9 mouse cellular contexts compared by ENCODE assay signal in genomic region chr1:135509145-135510084, GRCm38 (mm10).
DNase-seq lines count a peak whose midpoint lies in the region; ATAC-seq and TF ChIP-seq lines count a peak whose summit lies in the region.
"Had no signal": no experiment of that assay in that cellular context is flagged by ENCODE, and none has a peak within 500 bp of the region (broad histone marks: within the 10 kb centered on the region; RNA-seq: fewer than 3 reads in every experiment).

No protein-coding gene starts in this region.

- DNase-seq in lung, adult 18-20 months: no peak
- DNase-seq in forebrain, embryonic 14.5 days (ENCODE audit: low spot score): no peak
- no peak for DNase-seq in limb, embryonic 14.5 days (ENCODE audit: low spot score)
- DNase-seq in layer of hippocampus, adult 11-12 months (ENCODE audit: low spot score): no peak
- no peak for DNase-seq in urinary bladder, postnatal 4 days (ENCODE audit: low spot score in 2 of 2)
- no peak for DNase-seq in T-cell, adult 2 months (ENCODE audit: low spot score)
- DNase-seq: layer of hippocampus, adult 9-11 months had no signal

- no peaks in the 10 kb centered on the region for H3K9me3 ChIP-seq in lung, embryonic 16.5 days (ENCODE audit: control insufficient read depth, low read length)
- no peaks in the 10 kb centered on the region for H3K9me3 ChIP-seq in forebrain, embryonic 14.5 days (replicated peaks; ENCODE audit: control insufficient read depth, low read length)
- no peaks in the 10 kb centered on the region for H3K9me3 ChIP-seq in limb, embryonic 14.5 days (ENCODE audit: control insufficient read depth, low read length)

- H3K36me3 ChIP-seq in lung, embryonic 16.5 days (ENCODE audit: control insufficient read depth, insufficient read depth, low read length): no peaks in the 10 kb centered on the region
- no peaks in the 10 kb centered on the region for H3K36me3 ChIP-seq in forebrain, embryonic 14.5 days (ENCODE audit: control insufficient read depth, insufficient read depth, low read length)
- H3K36me3 ChIP-seq in limb, embryonic 14.5 days (ENCODE audit: control insufficient read depth, insufficient read depth, low read length): no peaks in the 10 kb centered on the region
- no peaks in the 10 kb centered on the region for H3K36me3 ChIP-seq in small intestine, adult 2 months (ENCODE audit: control insufficient read depth, insufficient read depth, low read length)

- peak overlapping the region; percentile 71 for H3K4me2 ChIP-seq in lung, embryonic 16.5 days (ENCODE audit: low read depth, low read length)
- peak overlapping the region; percentile 94 for H3K4me2 ChIP-seq in forebrain, embryonic 14.5 days (ENCODE audit: low read length)
- peak overlapping the region; percentile 91 for H3K4me2 ChIP-seq in limb, embryonic 14.5 days (replicated peaks; ENCODE audit: low read depth, low read length, severe bottlenecking)

- no peak for ATAC-seq in lung, embryonic 16.5 days (ENCODE audit: low read depth)
- ATAC-seq in forebrain, embryonic 14.5 days: no peak
- ATAC-seq in limb, embryonic 14.5 days (ENCODE audit: low FRiP score, low read depth): no peak

- TF ChIP-seq CTCF in small intestine, adult 2 months (IDR thresholded peaks at IDR 0.05; ENCODE audit: extremely low read depth, insufficient read length, insufficient replicate concordance, low read depth, low read length): no peak

- peaks cover 33% of the 10 kb centered on the region for H3K4me1 ChIP-seq in lung, embryonic 16.5 days (replicated peaks; ENCODE audit: control insufficient read depth, insufficient read depth, low read length)
- H3K4me1 ChIP-seq in forebrain, embryonic 14.5 days (ENCODE audit: control insufficient read depth, insufficient read depth, low read length): peaks cover 37% of the 10 kb centered on the region
- H3K4me1 ChIP-seq in limb, embryonic 14.5 days (ENCODE audit: control insufficient read depth, insufficient read depth, low read length): peaks cover 49% of the 10 kb centered on the region
- peaks cover 8% of the 10 kb centered on the region; the same call in 1 of the 2 replicates for H3K4me1 ChIP-seq in small intestine, adult 2 months (ENCODE audit: control insufficient read depth, insufficient read depth, insufficient read length, low read length)

- TF ChIP-seq POLR2A in limb, embryonic 14.5 days (IDR thresholded peaks at IDR 0.05; ENCODE audit: borderline replicate concordance, extremely low read depth, insufficient read depth, insufficient read length): no peak
- no peak for TF ChIP-seq POLR2A in small intestine, adult 2 months (IDR thresholded peaks at IDR 0.05; ENCODE audit: low read depth, low read length)

- H3K27ac ChIP-seq in lung, embryonic 16.5 days (ENCODE audit: low read length): no peak overlapping the region
- H3K27ac ChIP-seq in forebrain, embryonic 14.5 days (ENCODE audit: low read depth, low read length): peak overlapping the region; percentile 9; the same call in 1 of the 2 replicates
- H3K27ac ChIP-seq in limb, embryonic 14.5 days (replicated peaks; ENCODE audit: low read depth, low read length): no peak overlapping the region
- peak overlapping the region; percentile 32 for H3K27ac ChIP-seq in small intestine, adult 2 months (ENCODE audit: insufficient read depth, low read depth, low read length)

- H3K27me3 ChIP-seq in lung, embryonic 16.5 days (ENCODE audit: control insufficient read depth, insufficient read depth, low read depth, low read length): no peaks in the 10 kb centered on the region
- no peaks in the 10 kb centered on the region for H3K27me3 ChIP-seq in forebrain, embryonic 14.5 days (replicated peaks; ENCODE audit: control insufficient read depth, insufficient read depth, low read length)
- no peaks in the 10 kb centered on the region for H3K27me3 ChIP-seq in limb, embryonic 14.5 days (ENCODE audit: control insufficient read depth, insufficient read depth, low read length)
- H3K27me3 ChIP-seq in small intestine, adult 2 months (ENCODE audit: control insufficient read depth, insufficient read depth, low read length): no peaks in the 10 kb centered on the region

- WGBS in lung, embryonic 16.5 days: 27% methylated on average over 15 of the region's 16 CpGs
- WGBS in forebrain, embryonic 14.5 days: 13% methylated on average over 16 of the region's 16 CpGs
- WGBS in limb, embryonic 14.5 days: 11% methylated on average over 16 of the region's 16 CpGs
- WGBS in small intestine, adult 2 months: 15% methylated on average over 16 of the region's 16 CpGs

- peak overlapping the region; percentile 62 for H3K9ac ChIP-seq in lung, embryonic 16.5 days (ENCODE audit: low read length)
- peak overlapping the region; percentile 81 for H3K9ac ChIP-seq in forebrain, embryonic 14.5 days (ENCODE audit: low read length)
- H3K9ac ChIP-seq in limb, embryonic 14.5 days (ENCODE audit: low read depth, low read length, severe bottlenecking): peak overlapping the region; percentile 61

- peak overlapping the region; percentile 54 for H3K4me3 ChIP-seq in lung, embryonic 16.5 days (ENCODE audit: low read length)
- H3K4me3 ChIP-seq in forebrain, embryonic 14.5 days (ENCODE audit: low read depth, low read length): peak overlapping the region; percentile 46
- H3K4me3 ChIP-seq in limb, embryonic 14.5 days (replicated peaks; ENCODE audit: low read length): peak overlapping the region; percentile 45
- peak overlapping the region; percentile 84 for H3K4me3 ChIP-seq in small intestine, adult 2 months (ENCODE audit: low read depth, low read length)

Comparison
In these comparisons a context has a peak if more than half of its experiments do, and no peak if none do; other contexts are left out.
1. H3K27ac ChIP-seq: peak in forebrain, embryonic 14.5 days (single experiment) and small intestine, adult 2 months (single experiment); none in lung, embryonic 16.5 days (single experiment) and limb, embryonic 14.5 days (single experiment).
2. Peak in every context shown above with its lines, with median percentiles within 50 percentile points of each other: H3K4me2 ChIP-seq, H3K4me3 ChIP-seq and H3K9ac ChIP-seq.